Mouse (Mus musculus) lung, adult 18-20 months (tissue): ENCODE data around the gene Fbxw4.

Experiments used
- DNase-seq, 2 experiments: peaks; one replicate each; pipeline ENCODE4 v3.0.0; 2022; ENCODE audit warnings: mixed read lengths in 2 of 2

Gene Fbxw4

DNA sequence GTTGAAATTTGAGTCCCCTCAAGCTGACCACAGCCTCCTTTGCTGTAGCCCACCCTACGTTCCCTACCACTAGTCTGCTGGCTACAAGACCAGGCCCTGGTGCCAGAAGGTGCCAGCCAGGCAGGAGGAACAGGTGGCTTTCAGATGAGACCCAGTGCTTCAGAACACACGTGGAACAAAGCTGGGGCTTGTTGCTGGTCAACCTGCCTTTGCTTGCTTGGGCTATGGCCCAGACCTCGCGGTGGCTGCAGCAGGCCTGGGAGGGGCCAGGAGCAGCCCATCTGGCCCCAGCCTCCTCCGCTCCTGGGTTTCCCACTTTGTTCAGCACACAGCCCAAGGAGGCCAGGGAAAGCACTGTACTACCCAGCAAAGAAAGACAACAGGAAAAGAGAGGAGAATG lies 49.3 kb downstream of the Fbxw4 start:
- no peak for DNase-seq

DNA sequence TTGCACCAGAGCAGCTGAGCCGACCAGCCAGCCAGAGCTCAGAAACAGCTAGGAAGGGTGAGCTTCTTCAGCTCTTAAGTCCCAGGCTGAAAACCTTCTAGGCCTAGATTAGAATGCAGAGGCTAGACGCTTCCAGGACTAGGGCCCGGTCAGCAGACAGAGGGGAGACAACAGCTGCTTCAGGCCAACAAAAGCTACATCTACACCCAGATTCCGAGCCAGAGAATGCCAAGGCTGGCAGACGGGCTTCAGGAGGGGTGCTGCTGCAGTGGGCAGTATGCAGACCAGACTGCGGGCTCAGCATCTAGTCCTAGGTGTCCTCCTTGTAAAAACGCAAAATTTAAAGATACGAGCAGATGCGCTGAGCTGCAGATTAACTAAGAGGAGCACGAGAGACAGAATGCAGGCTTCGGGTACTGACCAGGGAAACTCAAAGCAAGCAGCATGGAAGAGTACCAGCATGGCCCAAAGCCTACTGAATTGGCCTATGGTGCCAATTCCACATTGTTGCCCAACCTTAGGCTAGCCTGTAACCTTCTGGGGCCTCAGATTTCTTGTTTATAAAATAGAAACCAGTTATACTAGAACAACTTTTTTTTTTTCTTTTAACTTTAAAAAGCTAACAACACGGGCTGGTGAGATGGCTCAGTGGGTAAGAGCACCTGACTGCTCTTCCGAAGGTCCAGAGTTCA lies 51.3 kb downstream of the Fbxw4 start:
- DNase-seq, result no peak

GRCm38 (mm10) chr19:45607479-45607878 lies 52.6 kb downstream of the Fbxw4 start:
- no peak for DNase-seq

DNA sequence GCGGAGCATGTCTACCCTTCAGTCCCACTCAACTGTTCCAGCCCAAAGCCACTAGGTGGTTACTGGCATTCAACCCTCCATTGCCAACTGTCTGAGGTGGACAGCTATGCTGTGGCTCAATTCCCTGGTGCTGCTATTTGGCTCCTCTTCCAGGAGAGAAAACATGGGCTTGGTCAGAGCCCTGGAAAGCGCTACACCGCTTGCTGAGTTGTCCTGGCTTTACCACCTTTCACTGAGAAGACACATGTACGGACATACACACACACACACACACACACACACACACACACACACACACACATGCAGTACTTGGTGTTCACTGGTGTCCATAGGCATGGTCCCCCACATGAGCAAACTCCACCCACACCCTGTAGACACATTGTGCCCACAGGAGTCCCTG lies 53.4 kb downstream of the Fbxw4 start:
- no peak for DNase-seq

- DNase-seq, result no peak
These were observed 57.5 kb downstream of the Fbxw4 start for GRCm38 (mm10) chr19:45602606-45603005.

DNA sequence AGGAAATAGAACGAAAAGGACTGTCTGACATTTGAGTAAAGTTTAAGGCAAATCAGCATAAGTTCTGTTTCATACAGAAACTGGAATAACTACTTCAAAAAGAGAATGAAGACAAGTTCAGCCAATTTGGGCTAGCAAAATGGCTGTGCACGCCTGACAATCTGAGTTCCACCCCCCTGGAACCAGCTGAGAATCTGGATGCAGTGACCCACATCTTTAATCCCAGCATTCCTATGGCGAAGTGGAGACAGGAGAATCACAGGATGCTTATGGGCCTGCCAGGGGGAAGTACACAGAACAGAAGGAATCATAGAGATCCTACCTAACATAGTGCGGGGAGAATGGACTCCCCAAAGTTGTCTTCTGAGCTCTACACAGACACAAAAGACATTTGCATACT lies 63.0 kb downstream of the Fbxw4 start:
- DNase-seq, result no peak

- no peak for DNase-seq
These were observed 63.7 kb downstream of the Fbxw4 start for GRCm38 (mm10) chr19:45596434-45596833.

DNA sequence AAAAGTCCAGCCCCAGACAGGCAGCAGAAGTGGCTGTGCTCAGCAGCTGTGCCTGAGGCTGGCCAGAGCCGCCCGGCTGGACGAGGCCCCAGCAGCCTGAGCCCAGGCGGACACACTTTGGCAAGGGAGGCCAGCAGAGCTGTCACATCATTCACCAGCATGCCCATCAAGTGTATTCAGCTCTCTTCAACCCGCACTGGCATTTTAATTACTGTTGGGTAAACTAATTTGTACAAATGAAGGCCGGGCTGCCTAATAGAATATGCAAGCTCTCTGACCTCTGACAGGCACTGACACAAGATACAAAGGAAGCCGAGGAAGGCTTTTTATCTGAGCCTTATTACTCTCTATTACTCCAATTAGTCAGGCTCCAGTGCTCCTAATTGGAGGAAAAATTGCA lies 64.1 kb downstream of the Fbxw4 start:
- DNase-seq, result no peak

- no peak for DNase-seq
These were observed 64.6 kb downstream of the Fbxw4 start for GRCm38 (mm10) chr19:45595481-45595880.

GRCm38 (mm10) chr19:45594079-45594478 lies 66.0 kb downstream of the Fbxw4 start:
- no peak for DNase-seq

DNA sequence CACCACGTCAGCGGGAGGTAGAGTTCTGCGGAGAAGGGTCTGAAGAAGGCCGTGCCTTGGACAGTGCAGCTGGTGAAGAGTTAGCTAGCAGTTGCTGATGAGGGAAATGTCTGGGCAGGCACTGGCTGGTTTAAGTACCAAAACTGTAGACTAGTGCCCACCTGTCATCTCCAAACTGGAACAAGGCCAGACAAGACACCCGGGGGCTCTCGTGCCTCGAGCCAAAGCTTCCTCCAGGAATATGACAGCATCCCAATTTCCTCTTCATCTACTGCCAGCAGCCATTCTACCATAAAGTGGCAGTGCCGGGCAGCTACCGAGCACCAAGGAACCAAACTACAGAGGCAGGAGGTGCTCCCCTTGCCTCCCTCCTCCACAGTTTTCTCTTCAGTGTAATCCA lies 67.2 kb downstream of the Fbxw4 start:
- no peak for DNase-seq

- DNase-seq, result peak; percentile 71 to 74
These were observed 68.4 kb downstream of the Fbxw4 start for GRCm38 (mm10) chr19:45591704-45592103.

GRCm38 (mm10) chr19:45589761-45590160 lies 70.4 kb downstream of the Fbxw4 start:
- DNase-seq, result no peak

GRCm38 (mm10) chr19:45587509-45588292 lies 72.4 kb downstream of the Fbxw4 start:
- DNase-seq, result no peak

- no peak for DNase-seq
These were observed 73.3 kb downstream of the Fbxw4 start for GRCm38 (mm10) chr19:45586850-45587249.

GRCm38 (mm10) chr19:45584856-45585620 lies 75.1 kb downstream of the Fbxw4 start:
- DNase-seq, result no peak

- DNase-seq, result no peak
These were observed 77.0 kb downstream of the Fbxw4 start for GRCm38 (mm10) chr19:45583136-45583535.

- no peak for DNase-seq
These were observed 78.0 kb downstream of the Fbxw4 start for GRCm38 (mm10) chr19:45582161-45582560.

- peak; percentile 42 to 46 for DNase-seq
These were observed 78.9 kb downstream of the Fbxw4 start for GRCm38 (mm10) chr19:45581257-45581656.

GRCm38 (mm10) chr19:45580235-45580634 lies 79.9 kb downstream of the Fbxw4 start:
- DNase-seq, result no peak

DNA sequence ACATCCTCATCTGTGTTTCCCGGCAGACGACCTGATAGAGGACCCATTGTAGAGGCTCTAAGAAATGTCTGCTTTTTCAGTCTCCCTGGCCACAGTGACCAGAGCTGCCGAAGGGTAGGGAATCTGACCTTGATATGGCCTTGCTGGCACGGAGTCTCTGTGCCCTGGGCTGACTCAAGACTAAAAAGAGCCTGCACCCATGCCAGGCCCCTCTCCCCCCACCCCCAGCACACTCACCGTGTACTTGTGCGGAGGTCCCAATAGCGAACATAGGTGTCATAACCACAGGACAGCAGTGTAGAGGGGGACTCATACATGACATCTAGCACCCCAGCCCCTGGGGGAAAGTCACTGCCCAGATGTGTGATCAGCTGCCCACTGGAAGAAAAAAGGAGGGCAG lies 80.7 kb downstream of the Fbxw4 start:
- DNase-seq, result no peak

- no peak for DNase-seq
These were observed 81.1 kb downstream of the Fbxw4 start for GRCm38 (mm10) chr19:45578976-45579375.

DNA sequence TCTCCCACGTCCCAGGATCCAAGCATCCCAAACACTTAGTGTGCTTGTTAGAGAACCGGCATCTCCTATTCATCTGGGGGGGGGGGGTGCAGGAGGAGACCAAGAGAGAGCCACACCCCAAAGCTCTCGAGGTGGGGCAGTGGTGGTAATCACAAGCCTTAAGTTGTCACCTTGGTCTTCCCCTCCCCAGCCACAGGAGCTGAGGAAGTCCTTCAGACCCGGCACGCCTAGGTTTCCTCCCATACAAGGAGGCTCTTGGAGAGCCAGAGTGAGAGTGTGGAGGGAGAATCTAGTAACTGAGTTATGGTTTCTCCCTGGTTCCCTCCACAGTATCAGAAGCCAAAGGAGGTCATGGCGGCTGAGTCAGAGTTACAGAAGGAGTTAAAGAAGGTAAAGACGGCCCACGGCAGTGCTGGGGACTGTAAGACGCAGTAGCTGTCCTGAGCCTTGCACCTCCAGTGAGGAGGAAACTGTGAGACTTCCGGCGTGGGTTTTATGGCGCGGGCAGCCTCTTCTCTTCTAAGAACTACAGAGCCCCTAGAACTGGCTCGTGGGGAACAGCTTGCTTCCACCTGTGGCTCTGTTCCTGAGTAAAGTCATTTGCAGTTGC lies 82.9 kb downstream of the Fbxw4 start:
- no peak for DNase-seq
